Mouse (Mus musculus): ENCODE results near the gene Pak6. TPM values are rescaled to one million over a fixed set of nuclear protein-coding genes. Genes with fewer than 3 reads are reported as not detected.
A peak's percentile ranks its signal among the peaks of the same experiment; 100 is the strongest.

Gene Pak6
- polyA plus RNA-seq, 1 experiment = 12.3 TPM

GRCm38 (mm10) chr2:118729194-118729593, 66.1 kb downstream of the Pak6 start:
- DNase-seq (ENCODE audit: low spot score) = peak; percentile 20

- peak; percentile 15 for DNase-seq (ENCODE audit: low spot score)
These were observed 66.9 kb downstream of the Pak6 start for GRCm38 (mm10) chr2:118729816-118730621.

DNA sequence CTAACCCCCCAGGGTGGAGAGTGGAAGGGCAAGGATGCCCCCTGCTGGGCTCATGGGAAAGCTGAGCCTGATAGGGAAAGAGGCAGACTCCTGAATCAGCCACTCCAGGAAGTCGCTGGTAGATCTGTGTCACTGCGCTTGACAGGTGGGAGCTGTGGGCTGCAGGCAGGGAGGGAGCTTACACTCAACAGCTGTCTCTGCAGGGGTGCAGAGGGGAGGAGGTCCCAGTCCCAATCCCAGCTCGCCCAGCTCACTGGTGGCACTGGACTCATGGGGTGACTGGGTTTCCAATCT, 67.5 kb downstream of the Pak6 start:
- peak; percentile 57 for DNase-seq (ENCODE audit: low spot score)

DNA sequence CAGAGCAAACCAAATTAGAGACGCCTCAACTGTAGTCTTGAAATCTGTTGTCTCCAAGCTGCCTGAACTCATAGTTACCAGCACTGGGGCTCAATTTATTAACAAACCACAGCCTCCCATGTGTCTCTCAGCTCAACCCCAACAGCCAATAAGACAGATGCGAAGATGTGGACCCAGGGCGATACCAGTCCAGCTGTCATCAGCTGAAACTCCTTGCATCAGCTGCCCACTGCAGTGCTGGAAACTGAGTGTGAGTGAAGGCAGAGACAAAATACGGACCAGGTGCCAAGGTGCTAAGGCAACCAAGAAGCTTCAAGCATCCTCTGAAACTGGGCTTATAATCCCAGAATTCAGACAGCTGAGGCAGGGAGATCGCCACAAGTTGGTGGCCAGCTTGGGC, 68.9 kb downstream of the Pak6 start:
- peak; percentile 7 for DNase-seq (ENCODE audit: low spot score)

GRCm38 (mm10) chr2:118733341-118733740, 70.2 kb downstream of the Pak6 start:
- peak; percentile 8 for DNase-seq (ENCODE audit: low spot score)

GRCm38 (mm10) chr2:118740341-118740740, 77.2 kb downstream of the Pak6 start:
- no peak for DNase-seq (ENCODE audit: low spot score)

DNA sequence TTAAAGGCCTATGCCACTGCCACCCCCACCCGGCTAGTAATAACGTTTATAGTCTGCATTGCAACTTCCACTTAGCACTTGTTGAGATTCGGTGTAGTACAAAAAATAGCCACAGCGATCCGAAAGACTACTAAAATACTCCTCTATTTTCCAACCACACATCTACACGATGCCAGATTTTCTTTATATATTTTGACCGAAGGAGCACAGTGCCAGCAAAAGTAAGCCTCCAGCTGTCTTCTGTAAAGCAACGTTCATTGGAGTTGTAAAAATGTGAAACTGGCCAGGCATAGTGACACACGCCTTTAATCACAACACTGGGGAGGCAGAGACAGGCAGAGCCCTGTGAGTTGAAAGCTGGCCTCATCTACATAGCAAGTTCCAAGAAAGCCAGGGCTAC, 78.1 kb downstream of the Pak6 start:
- no peak for DNase-seq (ENCODE audit: low spot score)

- DNase-seq (ENCODE audit: low spot score) = peak; percentile 18
These were observed 80.3 kb downstream of the Pak6 start for GRCm38 (mm10) chr2:118743261-118743943.

GRCm38 (mm10) chr2:118744621-118745020, 81.5 kb downstream of the Pak6 start:
- no peak for DNase-seq (ENCODE audit: low spot score)

DNA sequence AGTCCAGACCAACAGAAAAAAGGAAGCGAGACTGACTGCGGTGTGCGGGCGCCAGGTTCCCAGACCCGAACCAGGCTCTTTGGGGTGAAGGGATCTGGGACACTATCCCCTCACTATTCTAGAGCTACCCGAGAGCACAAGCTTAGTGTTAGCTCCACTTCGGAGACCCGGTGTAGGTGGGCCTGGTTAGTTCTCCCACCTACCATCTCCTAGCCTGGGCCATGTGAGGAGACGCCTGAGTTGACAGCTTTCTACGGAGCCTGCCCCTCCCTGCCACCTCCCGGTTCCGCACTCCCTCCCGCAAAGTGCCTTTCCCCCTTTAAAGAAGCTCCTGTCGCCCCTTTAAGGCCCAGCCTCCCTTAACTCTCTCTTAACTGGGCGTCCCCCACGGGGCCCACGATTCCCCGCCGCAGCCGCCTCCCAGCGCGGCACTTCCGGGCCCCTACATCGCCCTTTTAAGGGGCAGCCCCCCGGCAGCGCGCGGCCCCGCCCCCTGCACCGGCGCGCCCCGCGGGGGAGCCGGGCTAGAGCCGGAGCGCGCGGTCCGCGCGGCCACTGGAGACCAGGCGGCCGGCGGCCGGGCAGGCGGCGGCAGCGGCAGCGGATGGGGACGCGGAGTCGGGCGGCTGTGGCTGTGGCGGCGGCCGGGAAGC, 82.3 kb downstream of the Pak6 start, which contains the start of gene Inafm2:
Inafm2 (plus strand) TSS at position 527 of the 653 bp plus-strand sequence.
- DNase-seq (ENCODE audit: low spot score) = peak; percentile 92

DNA sequence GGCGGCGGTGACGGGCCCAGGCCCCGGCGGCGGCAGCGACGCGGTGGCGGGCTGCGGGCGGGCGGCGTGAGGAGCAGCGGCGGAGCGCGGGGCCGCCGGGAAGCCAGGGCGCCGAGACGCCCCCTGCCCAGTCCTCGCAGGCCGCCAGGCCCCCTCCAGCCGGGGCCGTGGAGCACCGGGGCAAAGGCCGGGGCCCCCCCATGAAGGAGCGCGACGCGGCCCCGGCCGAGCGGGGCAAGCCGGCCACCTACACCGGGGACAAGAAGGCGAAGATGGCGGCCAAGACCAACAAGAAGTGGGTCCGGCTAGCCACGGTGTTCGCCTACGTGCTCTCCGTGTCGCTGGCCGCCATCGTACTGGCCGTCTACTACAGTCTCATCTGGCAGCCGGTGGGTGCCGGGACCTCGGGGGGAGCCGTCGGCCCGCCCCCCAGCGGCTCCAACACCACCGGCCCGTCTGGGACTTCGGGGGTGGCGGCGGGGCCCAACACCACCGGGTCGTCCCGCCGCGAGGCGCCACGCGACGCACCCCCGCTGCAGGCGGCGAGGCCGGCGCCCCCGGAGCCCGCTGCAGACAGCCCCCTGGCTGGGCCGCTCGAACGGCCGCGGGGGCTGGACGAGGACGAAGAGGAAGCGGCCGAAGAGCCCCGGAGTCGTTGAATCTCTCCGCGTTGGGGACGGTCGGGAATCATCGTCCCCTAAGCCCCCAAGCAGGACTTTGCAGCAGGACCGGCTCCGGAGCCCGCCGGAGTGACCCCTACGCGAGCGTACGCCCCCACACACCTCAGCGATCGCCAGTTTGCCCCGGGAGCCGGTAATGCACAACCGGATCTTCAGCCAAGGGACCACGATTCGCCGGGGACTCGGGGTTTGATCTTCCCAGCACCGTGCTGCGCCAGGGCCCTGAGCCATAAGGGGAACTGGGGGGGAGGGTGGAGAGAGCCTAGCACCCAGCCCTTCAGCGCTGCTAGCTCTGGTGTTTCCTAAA, 83.1 kb downstream of the Pak6 start:
- peak; percentile 42 for DNase-seq (ENCODE audit: low spot score)

DNA sequence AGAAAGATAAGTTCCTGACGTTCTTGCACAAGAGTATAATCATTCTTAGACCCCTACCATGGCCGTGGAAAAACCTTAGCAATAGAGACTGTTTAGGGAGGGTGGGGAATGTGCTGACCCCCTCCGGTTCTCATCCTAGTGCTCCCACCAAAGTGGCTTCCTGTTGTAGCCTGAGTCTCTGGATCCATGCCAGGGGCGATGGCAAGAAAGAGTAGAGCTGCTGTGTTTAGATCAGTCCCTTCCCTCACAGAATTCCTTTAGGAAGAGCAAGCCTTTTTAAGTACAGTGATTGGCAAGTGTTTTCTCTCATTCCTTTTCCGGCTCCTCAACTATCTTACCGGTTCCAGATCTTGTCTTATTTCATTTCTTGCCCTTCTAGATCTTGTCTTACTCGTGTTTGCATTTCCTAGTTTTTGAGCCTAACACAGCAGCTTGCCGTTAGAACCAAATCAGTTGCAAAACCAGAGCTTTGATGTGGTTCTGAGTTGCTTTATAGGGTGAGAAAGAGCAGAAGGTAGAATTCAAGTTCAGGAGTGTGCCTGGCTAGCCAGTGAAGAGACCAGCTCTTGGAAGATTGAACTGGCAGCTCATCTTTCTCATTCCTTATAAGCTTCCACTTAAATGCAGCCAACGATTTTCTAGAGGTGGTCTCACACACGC, 84.3 kb downstream of the Pak6 start:
- peak; percentile 22 for DNase-seq (ENCODE audit: low spot score)

Other genes with a start within 250 kb of the Pak6 start
- 203 and 232 TPM in 2 replicates for gene Srp14, start 183.6 kb upstream of the Pak6 start, polyA plus RNA-seq (2012; rRNA removed)
- 11.7 and 14.1 TPM in 2 replicates for gene Bmf, start 113.6 kb upstream of the Pak6 start, polyA plus RNA-seq (2012; rRNA removed)
- 2.4 and 2.8 TPM in 2 replicates for gene Bub1b, start 65.1 kb upstream of the Pak6 start, polyA plus RNA-seq (2012; rRNA removed)
- gene Ankrd63, start 40.7 kb downstream of the Pak6 start, polyA plus RNA-seq (2012; rRNA removed) = 0.69 and 0.93 TPM in 2 replicates
- 2.6 and 3.0 TPM in 2 replicates for gene Plcb2, start 65.1 kb downstream of the Pak6 start, polyA plus RNA-seq (2012; rRNA removed)
- gene Inafm2, start 82.5 kb downstream of the Pak6 start, polyA plus RNA-seq (2012; rRNA removed) = 35.9 and 38.5 TPM in 2 replicates
- 19.3 and 23.1 TPM in 2 replicates for gene Ccdc9b, start 99.4 kb downstream of the Pak6 start, polyA plus RNA-seq (2012; rRNA removed)
- 0.16 TPM in 1 of 2 replicates, not detected in the other for gene Phgr1, start 109.5 kb downstream of the Pak6 start, polyA plus RNA-seq (2012; rRNA removed)
- 0.78 and 0.93 TPM in 2 replicates for gene Disp2, start 116.4 kb downstream of the Pak6 start, polyA plus RNA-seq (2012; rRNA removed)
- gene Knstrn, start 150.7 kb downstream of the Pak6 start, polyA plus RNA-seq (2012; rRNA removed) = 5.0 and 5.5 TPM in 2 replicates
- 87.1 and 91.2 TPM in 2 replicates for gene Ivd, start 198.7 kb downstream of the Pak6 start, polyA plus RNA-seq (2012; rRNA removed)
- gene Bahd1, start 237.1 kb downstream of the Pak6 start, polyA plus RNA-seq (2012; rRNA removed) = 10.2 and 12.4 TPM in 2 replicates